Comparison of ENCODE assay signal across 17 mouse cellular contexts in the genomic region with DNA sequence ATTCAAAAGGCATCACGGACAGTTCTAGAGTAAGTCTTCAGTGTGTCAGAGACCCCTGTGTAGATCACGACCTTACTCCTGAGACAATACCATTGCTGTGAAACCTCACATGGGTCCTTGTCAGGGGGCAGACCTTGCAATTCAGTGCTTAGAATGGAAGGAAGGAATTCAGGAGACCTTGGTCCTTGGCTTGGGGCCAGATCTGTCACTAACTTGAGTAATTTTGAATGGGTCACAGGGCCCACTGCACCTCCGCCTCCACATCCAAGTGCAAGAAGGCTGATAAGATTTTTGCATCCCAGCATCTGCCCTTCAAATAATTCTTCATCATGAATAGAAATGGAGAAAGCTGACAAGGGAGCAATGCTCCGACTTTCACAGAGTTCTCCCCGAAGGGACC.
DNase-seq lines count a peak whose midpoint lies in the region; ATAC-seq and TF ChIP-seq lines count a peak whose summit lies in the region.
"Had no signal": no experiment of that assay in that cellular context is flagged by ENCODE, and none has a peak within 500 bp of the region (broad histone marks: within the 10 kb centered on the region; RNA-seq: fewer than 3 reads in every experiment).

No protein-coding gene starts in this region.

- H3K4me1 ChIP-seq in liver, adult 2 months (ENCODE audit: control insufficient read depth, insufficient read depth, low read length), result no peaks in the 10 kb centered on the region
- H3K4me1 ChIP-seq in liver, embryonic 12.5 days, result no peaks in the 10 kb centered on the region
- H3K4me1 ChIP-seq in forebrain, embryonic 11.5 days (replicated peaks; ENCODE audit: control insufficient read depth, insufficient read depth, low read length), result 0 out of 2 replicates have a peak, but pooled peaks cover 2% of the 10 kb centered on the region

- H3K36me3 ChIP-seq in liver, adult 2 months (ENCODE audit: control insufficient read depth, insufficient read depth, low read length), result no peaks in the 10 kb centered on the region
- no peaks in the 10 kb centered on the region for H3K36me3 ChIP-seq in liver, embryonic 12.5 days
- no peaks in the 10 kb centered on the region for H3K36me3 ChIP-seq in forebrain, embryonic 11.5 days (ENCODE audit: control insufficient read depth, insufficient read depth, low read length)
- H3K36me3 ChIP-seq: embryonic facial prominence, embryonic 12.5 days; forebrain, embryonic 12.5 days; heart, embryonic 12.5 days; hindbrain, embryonic 10.5 days had no signal

- peak overlapping the region; percentile 65 for H3K27ac ChIP-seq in liver, adult 2 months (replicated peaks; ENCODE audit: insufficient read depth, low read depth, low read length)
- no peak overlapping the region for H3K27ac ChIP-seq in liver, embryonic 12.5 days
- H3K27ac ChIP-seq in forebrain, embryonic 11.5 days (ENCODE audit: low read depth, low read length), result no peak overlapping the region
- H3K27ac ChIP-seq: embryonic facial prominence, embryonic 12.5 days; forebrain, embryonic 12.5 days; hindbrain, embryonic 10.5 days; hindbrain, embryonic 14.5 days had no signal

- H3K9me3 ChIP-seq in liver, embryonic 12.5 days (replicated peaks), result no peaks in the 10 kb centered on the region
- no peaks in the 10 kb centered on the region for H3K9me3 ChIP-seq in forebrain, embryonic 11.5 days (ENCODE audit: control insufficient read depth, low read length)
- H3K9me3 ChIP-seq: embryonic facial prominence, embryonic 12.5 days; forebrain, embryonic 12.5 days; heart, embryonic 12.5 days; hindbrain, embryonic 10.5 days had no signal

- no peaks in the 10 kb centered on the region for H3K79me2 ChIP-seq in liver, adult 2 months (ENCODE audit: control insufficient read depth, insufficient read depth, low read length)

- no peaks in the 10 kb centered on the region for H3K27me3 ChIP-seq in liver, adult 2 months (ENCODE audit: control insufficient read depth, insufficient read depth, low read length)
- H3K27me3 ChIP-seq in liver, embryonic 12.5 days (replicated peaks), result no peaks in the 10 kb centered on the region
- H3K27me3 ChIP-seq in forebrain, embryonic 11.5 days (ENCODE audit: control insufficient read depth, insufficient read depth, low read length), result no peaks in the 10 kb centered on the region
- H3K27me3 ChIP-seq: heart, embryonic 12.5 days had no signal

- H3K4me2 ChIP-seq in liver, embryonic 12.5 days, result no peak overlapping the region
- no peak overlapping the region for H3K4me2 ChIP-seq in forebrain, embryonic 11.5 days (ENCODE audit: low read depth, low read length, severe bottlenecking)
- H3K4me2 ChIP-seq: embryonic facial prominence, embryonic 12.5 days; forebrain, embryonic 12.5 days; heart, embryonic 12.5 days; hindbrain, embryonic 14.5 days had no signal

- WGBS in liver, adult 2 months, result 76% methylated on average over 5 of the region's 5 CpGs
- WGBS in liver, embryonic 12.5 days (ENCODE audit: insufficient replicate concordance), result 62% methylated on average over 5 of the region's 5 CpGs
- WGBS in forebrain, embryonic 11.5 days, result 85% methylated on average over 5 of the region's 5 CpGs

- TF ChIP-seq POLR2A in liver, adult 2 months (IDR thresholded peaks at IDR 0.05; ENCODE audit: extremely low read depth, insufficient read depth, low read length), result no peak

- ATAC-seq in liver, embryonic 12.5 days, result no peak
- ATAC-seq in forebrain, embryonic 11.5 days (replicated peaks; ENCODE audit: low FRiP score), result no peak
- ATAC-seq: forebrain, embryonic 16.5 days had no signal

- peak; percentile 45 for DNase-seq in adrenal gland, adult 2 months
- DNase-seq in adrenal gland, postnatal 4 days (ENCODE audit: low spot score in 2 of 2), result no peak
- DNase-seq in liver, adult 2 months (ENCODE audit: extremely low read depth, low read depth, low spot score), result no peak
- peak; percentile 6 for DNase-seq in urinary bladder, adult 2 months (ENCODE audit: low spot score)
- DNase-seq in urinary bladder, adult 18-20 months (ENCODE audit: low spot score in 2 of 2), result no peak
- DNase-seq in forebrain, embryonic 11.5 days (ENCODE audit: low spot score), result no peak
- DNase-seq: cerebellum, adult 11-12 months; cerebellum, adult 9-10 months; cerebellum, postnatal 25 days; gastrocnemius, postnatal 14 days had no signal

- H3K4me3 ChIP-seq in liver, adult 2 months (ENCODE audit: insufficient read depth, low read depth, low read length), result no peak overlapping the region
- H3K4me3 ChIP-seq in liver, embryonic 12.5 days, result no peak overlapping the region
- no peak overlapping the region for H3K4me3 ChIP-seq in forebrain, embryonic 11.5 days (ENCODE audit: low read depth, low read length)
- H3K4me3 ChIP-seq: embryonic facial prominence, embryonic 12.5 days; forebrain, embryonic 12.5 days; heart, embryonic 12.5 days; hindbrain, embryonic 10.5 days had no signal

- no peak for TF ChIP-seq CTCF in liver, adult 2 months (IDR thresholded peaks at IDR 0.05; ENCODE audit: low read depth, low read length)

- H3K9ac ChIP-seq in liver, adult 2 months (ENCODE audit: low read depth, low read length), result no peak overlapping the region
- no peak overlapping the region for H3K9ac ChIP-seq in liver, embryonic 12.5 days
- H3K9ac ChIP-seq in forebrain, embryonic 11.5 days (ENCODE audit: low read length), result no peak overlapping the region
- H3K9ac ChIP-seq: embryonic facial prominence, embryonic 12.5 days; forebrain, embryonic 12.5 days; heart, embryonic 12.5 days; hindbrain, embryonic 14.5 days had no signal

Comparison
In these comparisons a context has a peak if more than half of its experiments do, and no peak if none do; other contexts are left out.
1. DNase-seq: peak in adrenal gland, adult 2 months (single experiment) and urinary bladder, adult 2 months (single experiment); none in adrenal gland, postnatal 4 days (0 of 2), liver, adult 2 months (single experiment), urinary bladder, adult 18-20 months (0 of 2) and forebrain, embryonic 11.5 days (single experiment).